Mouse (Mus musculus): Measurements from ENCODE around the gene Grhl1.

- TF ChIP-seq CTCF (IDR thresholded peaks at IDR 0.05; ENCODE audit: low read depth, low read length) (no peak), POLR2A (IDR thresholded peaks at IDR 0.05; ENCODE audit: insufficient read depth, low read length) (no peak)
Observed at GRCm38 (mm10) chr12:24623486-24624251, 51.6 kb downstream of the Grhl1 start.
